Mouse (Mus musculus): ENCODE measurements around the gene Phc2. TPM values are rescaled to one million over a fixed set of nuclear protein-coding genes. Genes with fewer than 3 reads are reported as not detected.

Gene Phc2
- polyA plus RNA-seq, 1 experiment, result 196 TPM

- no peak for TF ChIP-seq CTCF (IDR thresholded peaks at IDR 0.05; ENCODE audit: borderline replicate concordance, extremely low read depth, insufficient read depth, insufficient read length)
- TF ChIP-seq POLR2A (IDR thresholded peaks at IDR 0.05; ENCODE audit: borderline replicate concordance, extremely low read depth, insufficient read depth, insufficient read length, poor library complexity, severe bottlenecking), result no peak
- DNase-seq (ENCODE audit: low read depth), result no peak
Measured at GRCm38 (mm10) chr4:128710286-128710685, 55.8 kb downstream of the Phc2 start.

GRCm38 (mm10) chr4:128710800-128711199 lies 56.3 kb downstream of the Phc2 start:
- no peak for DNase-seq (ENCODE audit: low read depth)
- TF ChIP-seq POLR2A (IDR thresholded peaks at IDR 0.05; ENCODE audit: borderline replicate concordance, extremely low read depth, insufficient read depth, insufficient read length, poor library complexity, severe bottlenecking), result no peak
- TF ChIP-seq CTCF (IDR thresholded peaks at IDR 0.05; ENCODE audit: borderline replicate concordance, extremely low read depth, insufficient read depth, insufficient read length), result no peak

- TF ChIP-seq CTCF (IDR thresholded peaks at IDR 0.05; ENCODE audit: borderline replicate concordance, extremely low read depth, insufficient read depth, insufficient read length), result peak; percentile 100
- no peak for TF ChIP-seq POLR2A (IDR thresholded peaks at IDR 0.05; ENCODE audit: borderline replicate concordance, extremely low read depth, insufficient read depth, insufficient read length, poor library complexity, severe bottlenecking)
Measured at GRCm38 (mm10) chr4:128711455-128712135, 57.1 kb downstream of the Phc2 start.

GRCm38 (mm10) chr4:128712136-128712655 lies 57.7 kb downstream of the Phc2 start:
- no peak for TF ChIP-seq CTCF (IDR thresholded peaks at IDR 0.05; ENCODE audit: borderline replicate concordance, extremely low read depth, insufficient read depth, insufficient read length)
- no peak for TF ChIP-seq POLR2A (IDR thresholded peaks at IDR 0.05; ENCODE audit: borderline replicate concordance, extremely low read depth, insufficient read depth, insufficient read length, poor library complexity, severe bottlenecking)
- no peak for DNase-seq (ENCODE audit: low read depth)

More at GRCm38 (mm10) chr4:128711455-128712135, 57.1 kb downstream of the Phc2 start:
- peak; percentile 98 for DNase-seq (ENCODE audit: low read depth)

- TF ChIP-seq CTCF (IDR thresholded peaks at IDR 0.05; ENCODE audit: borderline replicate concordance, extremely low read depth, insufficient read depth, insufficient read length), result no peak
- DNase-seq (ENCODE audit: low read depth), result no peak
Measured at GRCm38 (mm10) chr4:128712941-128713340, 58.4 kb downstream of the Phc2 start.

GRCm38 (mm10) chr4:128715241-128716204 lies 61.0 kb downstream of the Phc2 start:
- DNase-seq (ENCODE audit: low read depth), result peak; percentile 98
- TF ChIP-seq CTCF (IDR thresholded peaks at IDR 0.05; ENCODE audit: borderline replicate concordance, extremely low read depth, insufficient read depth, insufficient read length), result no peak
- no peak for TF ChIP-seq POLR2A (IDR thresholded peaks at IDR 0.05; ENCODE audit: borderline replicate concordance, extremely low read depth, insufficient read depth, insufficient read length, poor library complexity, severe bottlenecking)

- DNase-seq (ENCODE audit: low read depth), result peak; percentile 64
Measured at GRCm38 (mm10) chr4:128716279-128716678, 61.8 kb downstream of the Phc2 start.

GRCm38 (mm10) chr4:128716731-128717130 lies 62.2 kb downstream of the Phc2 start:
- DNase-seq (ENCODE audit: low read depth), result peak; percentile 68
- no peak for TF ChIP-seq CTCF (IDR thresholded peaks at IDR 0.05; ENCODE audit: borderline replicate concordance, extremely low read depth, insufficient read depth, insufficient read length)
- TF ChIP-seq POLR2A (IDR thresholded peaks at IDR 0.05; ENCODE audit: borderline replicate concordance, extremely low read depth, insufficient read depth, insufficient read length, poor library complexity, severe bottlenecking), result no peak

More at GRCm38 (mm10) chr4:128716279-128716678, 61.8 kb downstream of the Phc2 start:
- TF ChIP-seq CTCF (IDR thresholded peaks at IDR 0.05; ENCODE audit: borderline replicate concordance, extremely low read depth, insufficient read depth, insufficient read length) (no peak), POLR2A (IDR thresholded peaks at IDR 0.05; ENCODE audit: borderline replicate concordance, extremely low read depth, insufficient read depth, insufficient read length, poor library complexity, severe bottlenecking) (no peak)

GRCm38 (mm10) chr4:128720110-128720509 lies 65.6 kb downstream of the Phc2 start:
- peak; percentile 95 for DNase-seq (ENCODE audit: low read depth)
- TF ChIP-seq POLR2A (IDR thresholded peaks at IDR 0.05; ENCODE audit: borderline replicate concordance, extremely low read depth, insufficient read depth, insufficient read length, poor library complexity, severe bottlenecking) (no peak), CTCF (IDR thresholded peaks at IDR 0.05; ENCODE audit: borderline replicate concordance, extremely low read depth, insufficient read depth, insufficient read length) (no peak)

GRCm38 (mm10) chr4:128721061-128721648 lies 66.7 kb downstream of the Phc2 start:
- TF ChIP-seq CTCF (IDR thresholded peaks at IDR 0.05; ENCODE audit: borderline replicate concordance, extremely low read depth, insufficient read depth, insufficient read length) (no peak), POLR2A (IDR thresholded peaks at IDR 0.05; ENCODE audit: borderline replicate concordance, extremely low read depth, insufficient read depth, insufficient read length, poor library complexity, severe bottlenecking) (no peak)
- peak; percentile 55 for DNase-seq (ENCODE audit: low read depth)

- TF ChIP-seq CTCF (IDR thresholded peaks at IDR 0.05; ENCODE audit: borderline replicate concordance, extremely low read depth, insufficient read depth, insufficient read length) (no peak), POLR2A (IDR thresholded peaks at IDR 0.05; ENCODE audit: borderline replicate concordance, extremely low read depth, insufficient read depth, insufficient read length, poor library complexity, severe bottlenecking) (no peak)
- no peak for DNase-seq (ENCODE audit: low read depth)
Measured at GRCm38 (mm10) chr4:128721761-128722160, 67.3 kb downstream of the Phc2 start.
